Mouse (Mus musculus): ENCODE results near the gene Wwox. TPM values are rescaled to one million over a fixed set of nuclear protein-coding genes. Genes with fewer than 3 reads are reported as not detected.

Gene Wwox
- polyA plus RNA-seq, 1 experiment: 12.4 TPM

GRCm38 (mm10) chr8:114908086-114908485 is 468.6 kb downstream of the Wwox start:
- H3K4me1 ChIP-seq (ENCODE audit: control insufficient read depth, insufficient read depth, low read length): no peaks in the 10 kb centered on the region
- TF ChIP-seq CTCF (IDR thresholded peaks at IDR 0.05; ENCODE audit: low read depth, low read length) (no peak), POLR2A (IDR thresholded peaks at IDR 0.05; ENCODE audit: borderline replicate concordance, low read depth, low read length) (no peak)
- H3K27ac ChIP-seq (ENCODE audit: insufficient read depth, low read depth, low read length): no peak overlapping the region
- H3K4me3 ChIP-seq (ENCODE audit: insufficient read depth, low read length): no peak overlapping the region

GRCm38 (mm10) chr8:114908589-114908988 is 469.1 kb downstream of the Wwox start:
- H3K4me1 ChIP-seq (ENCODE audit: control insufficient read depth, insufficient read depth, low read length): no peaks in the 10 kb centered on the region
- no peak for TF ChIP-seq POLR2A (IDR thresholded peaks at IDR 0.05; ENCODE audit: borderline replicate concordance, low read depth, low read length)
- TF ChIP-seq CTCF (IDR thresholded peaks at IDR 0.05; ENCODE audit: low read depth, low read length): no peak

GRCm38 (mm10) chr8:114909146-114909545 is 469.7 kb downstream of the Wwox start:
- Histone ChIP-seq H3K4me3 (ENCODE audit: insufficient read depth, low read length) (no peak overlapping the region), H3K4me1 (ENCODE audit: control insufficient read depth, insufficient read depth, low read length) (no peaks in the 10 kb centered on the region), H3K27ac (ENCODE audit: insufficient read depth, low read depth, low read length) (no peak overlapping the region)
- TF ChIP-seq POLR2A (IDR thresholded peaks at IDR 0.05; ENCODE audit: borderline replicate concordance, low read depth, low read length) (no peak), CTCF (IDR thresholded peaks at IDR 0.05; ENCODE audit: low read depth, low read length) (no peak)

More at GRCm38 (mm10) chr8:114908589-114908988, 469.1 kb downstream of the Wwox start:
- no peak overlapping the region for H3K4me3 ChIP-seq (ENCODE audit: insufficient read depth, low read length)
- H3K27ac ChIP-seq (ENCODE audit: insufficient read depth, low read depth, low read length): no peak overlapping the region

GRCm38 (mm10) chr8:114911031-114911580 is 471.7 kb downstream of the Wwox start:
- H3K27ac ChIP-seq (ENCODE audit: insufficient read depth, low read depth, low read length): no peak overlapping the region
- TF ChIP-seq POLR2A (IDR thresholded peaks at IDR 0.05; ENCODE audit: borderline replicate concordance, low read depth, low read length): no peak
- TF ChIP-seq CTCF (IDR thresholded peaks at IDR 0.05; ENCODE audit: low read depth, low read length): no peak

GRCm38 (mm10) chr8:114923629-114924028 is 484.2 kb downstream of the Wwox start:
- Histone ChIP-seq H3K27ac (ENCODE audit: insufficient read depth, low read depth, low read length) (no peak overlapping the region), H3K4me1 (ENCODE audit: control insufficient read depth, insufficient read depth, low read length) (no peaks in the 10 kb centered on the region), H3K4me3 (ENCODE audit: insufficient read depth, low read length) (no peak overlapping the region)
- no peak for TF ChIP-seq POLR2A (IDR thresholded peaks at IDR 0.05; ENCODE audit: borderline replicate concordance, low read depth, low read length)
- no peak for TF ChIP-seq CTCF (IDR thresholded peaks at IDR 0.05; ENCODE audit: low read depth, low read length)

More at GRCm38 (mm10) chr8:114911031-114911580, 471.7 kb downstream of the Wwox start:
- H3K4me3 ChIP-seq (ENCODE audit: insufficient read depth, low read length): no peak overlapping the region
- no peaks in the 10 kb centered on the region for H3K4me1 ChIP-seq (ENCODE audit: control insufficient read depth, insufficient read depth, low read length)

GRCm38 (mm10) chr8:114927412-114927811 is 488.0 kb downstream of the Wwox start:
- Histone ChIP-seq H3K4me1 (ENCODE audit: control insufficient read depth, insufficient read depth, low read length) (no peaks in the 10 kb centered on the region), H3K27ac (ENCODE audit: insufficient read depth, low read depth, low read length) (no peak overlapping the region), H3K4me3 (ENCODE audit: insufficient read depth, low read length) (no peak overlapping the region)
- TF ChIP-seq POLR2A (IDR thresholded peaks at IDR 0.05; ENCODE audit: borderline replicate concordance, low read depth, low read length) (no peak), CTCF (IDR thresholded peaks at IDR 0.05; ENCODE audit: low read depth, low read length) (no peak)

DNA sequence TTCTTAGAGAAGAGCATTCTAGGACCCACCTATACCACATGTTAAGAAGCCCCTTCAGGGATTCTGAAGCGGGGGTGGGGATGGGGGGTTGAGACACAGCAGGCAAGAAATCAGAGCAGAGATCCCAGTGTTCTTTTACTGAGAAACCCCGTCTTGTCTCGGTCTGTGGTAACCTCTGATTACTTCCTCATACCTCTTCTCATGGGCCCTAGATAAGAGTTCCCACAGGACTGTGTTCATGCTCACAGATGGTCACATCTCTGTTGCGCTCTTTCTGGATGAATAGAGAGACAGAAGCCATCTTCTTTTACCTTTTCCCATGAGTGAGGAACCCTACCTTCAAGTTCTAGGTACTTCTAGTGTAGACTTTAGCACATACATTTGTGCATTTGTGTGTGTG is 488.5 kb downstream of the Wwox start:
- no peak overlapping the region for H3K4me3 ChIP-seq (ENCODE audit: insufficient read depth, low read length)
- no peak overlapping the region for H3K27ac ChIP-seq (ENCODE audit: insufficient read depth, low read depth, low read length)
- TF ChIP-seq POLR2A (IDR thresholded peaks at IDR 0.05; ENCODE audit: borderline replicate concordance, low read depth, low read length) (no peak), CTCF (IDR thresholded peaks at IDR 0.05; ENCODE audit: low read depth, low read length) (no peak)
- no peaks in the 10 kb centered on the region for H3K4me1 ChIP-seq (ENCODE audit: control insufficient read depth, insufficient read depth, low read length)

- TF ChIP-seq CTCF (IDR thresholded peaks at IDR 0.05; ENCODE audit: low read depth, low read length) (no peak), POLR2A (IDR thresholded peaks at IDR 0.05; ENCODE audit: borderline replicate concordance, low read depth, low read length) (no peak)
- no peaks in the 10 kb centered on the region for H3K4me1 ChIP-seq (ENCODE audit: control insufficient read depth, insufficient read depth, low read length)
- no peak overlapping the region for H3K27ac ChIP-seq (ENCODE audit: insufficient read depth, low read depth, low read length)
- no peak overlapping the region for H3K4me3 ChIP-seq (ENCODE audit: insufficient read depth, low read length)
Measured at GRCm38 (mm10) chr8:114929597-114929996, 490.1 kb downstream of the Wwox start.

GRCm38 (mm10) chr8:114932071-114932630 is 492.7 kb downstream of the Wwox start:
- no peak overlapping the region for H3K4me3 ChIP-seq (ENCODE audit: insufficient read depth, low read length)
- TF ChIP-seq CTCF (IDR thresholded peaks at IDR 0.05; ENCODE audit: low read depth, low read length) (no peak), POLR2A (IDR thresholded peaks at IDR 0.05; ENCODE audit: borderline replicate concordance, low read depth, low read length) (no peak)
- H3K27ac ChIP-seq (ENCODE audit: insufficient read depth, low read depth, low read length): no peak overlapping the region
- no peaks in the 10 kb centered on the region for H3K4me1 ChIP-seq (ENCODE audit: control insufficient read depth, insufficient read depth, low read length)

DNA sequence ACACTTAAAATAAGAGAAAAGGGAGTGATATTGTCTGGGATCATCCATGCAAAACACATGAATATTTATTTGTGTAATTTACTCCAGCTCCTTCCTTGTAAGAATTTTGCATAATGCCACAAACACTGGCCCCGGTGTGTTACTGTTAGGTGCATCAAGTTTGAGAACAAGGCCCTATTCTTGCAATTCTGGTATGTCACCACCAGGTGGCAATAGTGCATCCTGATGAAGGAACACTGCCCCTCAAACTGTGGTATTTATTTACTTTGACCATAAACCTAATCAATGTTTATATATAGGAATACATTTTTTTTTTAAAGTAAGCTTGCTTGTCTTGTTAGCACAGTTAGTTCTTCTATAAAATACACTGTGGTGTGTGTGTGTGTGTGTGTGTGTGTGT is 493.8 kb downstream of the Wwox start:
- no peak overlapping the region for H3K4me3 ChIP-seq (ENCODE audit: insufficient read depth, low read length)
- no peaks in the 10 kb centered on the region for H3K4me1 ChIP-seq (ENCODE audit: control insufficient read depth, insufficient read depth, low read length)
- no peak for TF ChIP-seq POLR2A (IDR thresholded peaks at IDR 0.05; ENCODE audit: borderline replicate concordance, low read depth, low read length)
- no peak for TF ChIP-seq CTCF (IDR thresholded peaks at IDR 0.05; ENCODE audit: low read depth, low read length)
- H3K27ac ChIP-seq (ENCODE audit: insufficient read depth, low read depth, low read length): no peak overlapping the region
